Mouse (Mus musculus) embryo, embryonic 11 days (tissue): Measurements from ENCODE around the gene Vmn2r21.
"Not testable (repeated sequence)": the region's sequence is repeated elsewhere in the genome, so short reads cannot be mapped to it uniquely, and the experiment has no call there.

Source experiments
- DNase-seq: peaks from one replicate; pipeline ENCODE4 v3.0.0-alpha.2; 2015

The Vmn2r21 gene

DNA sequence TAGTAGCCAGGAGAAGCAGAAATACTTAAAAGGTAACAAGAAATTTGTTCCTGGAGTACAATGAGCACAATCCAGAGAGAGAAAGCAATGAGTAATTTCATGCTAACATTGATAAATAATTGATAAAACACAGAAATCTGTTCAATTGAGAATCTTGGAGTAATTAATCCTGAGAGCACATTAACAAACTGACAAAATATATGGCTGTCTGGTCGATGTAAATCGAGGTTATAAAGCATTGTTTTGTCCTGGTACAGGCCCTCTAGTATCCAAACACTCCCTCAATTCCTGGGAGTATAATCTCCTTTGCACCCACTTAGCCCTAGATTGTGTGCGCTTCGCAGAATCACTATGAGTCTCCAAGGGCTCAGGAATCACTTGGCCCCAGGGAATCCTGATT is at the start of gene Vmn2r21:
Gene Vmn2r21, minus strand, starts transcription at position 101 of the 400 bp plus-strand sequence.
- DNase-seq = not testable (repeated sequence)

GRCm38 (mm10) chr6:123574698-123575097 is 41.5 kb upstream of the Vmn2r21 start:
- not testable (repeated sequence) for DNase-seq

- DNase-seq = not testable (repeated sequence)
These were observed 6.5 kb upstream of the Vmn2r21 start for GRCm38 (mm10) chr6:123539755-123540154.

DNA sequence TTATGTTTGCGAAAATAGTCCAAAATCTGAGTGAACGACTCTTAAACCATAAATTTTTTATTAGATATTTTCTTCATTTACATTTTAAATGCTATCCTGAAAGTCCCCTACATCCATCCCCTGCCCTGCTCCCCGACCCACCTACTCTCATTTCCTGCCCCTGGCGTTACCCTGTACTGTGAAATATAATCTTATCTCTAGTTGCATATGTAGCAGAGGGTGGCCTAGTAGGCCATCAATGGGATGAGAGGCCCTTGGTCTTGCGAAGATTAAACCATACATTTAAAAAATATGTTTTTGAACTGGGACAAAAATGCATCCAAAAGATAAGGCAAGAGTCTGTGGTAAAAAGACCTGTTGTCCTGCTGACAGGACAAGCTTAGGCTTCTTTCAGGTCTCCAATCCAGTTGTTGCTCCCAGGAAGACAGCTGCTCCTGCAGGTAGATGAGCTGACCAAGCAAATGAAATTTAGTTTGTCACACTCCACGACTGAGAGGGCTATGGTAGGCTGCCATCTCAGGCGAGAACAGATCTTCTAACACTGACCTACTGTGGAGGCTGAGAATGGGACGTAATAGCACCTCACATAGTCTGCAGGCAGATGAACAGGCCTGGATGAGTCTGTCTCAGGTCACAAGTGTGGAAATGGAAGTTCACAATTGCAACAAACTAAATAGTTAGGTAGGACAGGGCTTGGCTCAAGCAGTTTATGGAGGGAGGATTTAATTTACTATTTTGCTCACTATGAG is 10.8 kb downstream of the Vmn2r21 start:
- DNase-seq = not testable (repeated sequence)

GRCm38 (mm10) chr6:123473045-123473444 is 60.2 kb downstream of the Vmn2r21 start:
- DNase-seq = not testable (repeated sequence)

DNA sequence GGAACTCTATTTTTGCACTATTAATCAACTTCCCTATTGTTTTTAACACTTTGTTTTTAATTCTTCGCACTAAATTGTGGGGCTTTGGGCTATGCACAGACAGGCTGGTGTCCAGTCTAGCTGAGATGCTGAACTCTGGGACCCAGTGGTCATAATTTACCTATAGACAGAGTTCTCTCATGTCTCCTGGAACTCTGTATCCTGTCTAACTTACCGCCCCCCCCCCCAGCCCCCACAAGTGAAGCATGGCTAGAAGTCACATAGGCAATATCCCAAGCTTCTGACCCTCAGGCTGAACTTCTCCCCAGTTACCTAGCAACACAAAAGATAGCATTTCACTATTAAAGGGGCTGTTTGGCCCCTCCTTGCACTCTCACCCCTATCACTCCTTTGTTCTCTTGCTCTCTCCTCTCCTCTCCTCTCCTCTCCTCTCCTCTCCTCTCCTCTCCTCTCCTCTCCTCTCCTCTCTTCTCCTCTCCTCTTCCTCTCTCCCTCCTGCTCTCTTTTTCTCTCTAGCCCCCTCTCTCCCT is 60.7 kb downstream of the Vmn2r21 start:
- DNase-seq = not testable (repeated sequence)

- DNase-seq = not testable (repeated sequence)
These were observed 64.6 kb downstream of the Vmn2r21 start for GRCm38 (mm10) chr6:123468651-123469050.
